Mouse (Mus musculus): Measurements from ENCODE around the gene Abca3.

Abca3 gene

GRCm38 (mm10) chr17:24446590-24446989 lies 94.8 kb downstream of the Abca3 start:
- POLR2A ChIA-PET = interaction anchor here in 3 of 4 experiments (0.6 to 2.3 kb wide), 10 partner anchors 8 to 299 kb away, joined by 3 to 9 read pairs (median 3); partner anchors contain the start of genes Traf7 (in 2 of the 3) and Eci1 (in 1 of the 3)

GRCm38 (mm10) chr17:24449507-24449906 lies 97.8 kb downstream of the Abca3 start:
- ChIA-PET POLR2A (interaction anchor here in 2 of 4 experiments (1.1 to 2.2 kb wide), 4 partner anchors 22 to 97 kb away, joined by 4 to 8 read pairs (median 6); partner anchors contain the start of genes Abca3 (in 1 of the 2) and Traf7 (in 1 of the 2)), CTCF (no interaction called here)

More at GRCm38 (mm10) chr17:24446590-24446989, 94.8 kb downstream of the Abca3 start:
- CTCF ChIA-PET = interaction anchor here in 2 of 4 experiments (1.0 kb wide), 2 partner anchors 9 to 10 kb away, joined by 3 read pairs; no protein-coding TSS in a partner anchor

- ChIA-PET CTCF (interaction anchor here in 2 of 4 experiments (0.5 to 1.9 kb wide), 3 partner anchors 15 to 29 kb away, joined by 3 to 7 read pairs (median 6); partner anchors contain the start of gene Mlst8 (in 1 of the 2)), POLR2A (interaction anchor here in 2 of 4 experiments (0.9 to 2.2 kb wide), 7 partner anchors 9 to 99 kb away, joined by 3 to 8 read pairs (median 4); partner anchors contain the start of genes Traf7 (in 2 of the 2) and Dnase1l2 (in 1 of the 2))
Observed at GRCm38 (mm10) chr17:24451220-24451619, 99.5 kb downstream of the Abca3 start.

- ChIA-PET POLR2A (interaction anchor here in 3 of 4 experiments (0.5 to 5.0 kb wide), 16 partner anchors 9 to 216 kb away, joined by 3 to 69 read pairs (median 8); partner anchors contain the start of genes Dnase1l2 (in 2 of the 3), Mlst8 (in 2 of the 3), E4f1 (in 1 of the 3) and Eci1 (in 1 of the 3)), CTCF (interaction anchor here in 1 of 4 experiments (1.3 to 2.1 kb wide), 2 partner anchors 17 to 96 kb away, joined by 3 to 5 read pairs; partner anchors contain the start of gene Pkd1)
Observed at GRCm38 (mm10) chr17:24453372-24453771, 101.6 kb downstream of the Abca3 start.

- POLR2A ChIA-PET = interaction anchor here (0.5 to 5.0 kb wide), 86 partner anchors 8 to 851 kb away, joined by 3 to 69 read pairs (median 5); partner anchors contain the start of genes E4f1 (in 4 of the 4), Pgp (in 4 of the 4), Eci1 (in 3 of the 4) and Mlst8 (in 3 of the 4)
- CTCF ChIA-PET = interaction anchor here (0.6 to 2.1 kb wide), 9 partner anchors 14 to 352 kb away, joined by 3 to 13 read pairs (median 4); partner anchors contain the start of genes E4f1 (in 1 of the 4), Mlst8 (in 1 of the 4), Pgp (in 1 of the 4) and Pkd1 (in 1 of the 4)
Observed at GRCm38 (mm10) chr17:24454218-24454755, 102.5 kb downstream of the Abca3 start.

- ChIA-PET POLR2A (interaction anchor here (0.5 to 5.0 kb wide), 102 partner anchors 8 to 851 kb away, joined by 3 to 69 read pairs (median 4); partner anchors contain the start of genes E4f1 (in 4 of the 4), Pgp (in 4 of the 4), Mlst8 (in 3 of the 4) and Pkd1 (in 3 of the 4)), CTCF (interaction anchor here (0.6 to 2.1 kb wide), 13 partner anchors 12 to 351 kb away, joined by 3 to 13 read pairs (median 4); partner anchors contain the start of genes E4f1 (in 2 of the 4), Pgp (in 2 of the 4), Caskin1 (in 1 of the 4) and Mlst8 (in 1 of the 4))
Observed at GRCm38 (mm10) chr17:24454756-24455522, 103.2 kb downstream of the Abca3 start.

GRCm38 (mm10) chr17:24455523-24456206 lies 103.9 kb downstream of the Abca3 start:
- CTCF ChIA-PET = interaction anchor here (0.7 to 2.1 kb wide), 11 partner anchors 11 to 181 kb away, joined by 3 to 13 read pairs (median 4); partner anchors contain the start of genes E4f1 (in 2 of the 4), Pgp (in 2 of the 4), Caskin1 (in 1 of the 4) and Mlst8 (in 1 of the 4)
- POLR2A ChIA-PET = interaction anchor here in 3 of 4 experiments (0.6 to 5.0 kb wide), 73 partner anchors 8 to 852 kb away, joined by 3 to 69 read pairs (median 5); partner anchors contain the start of genes E4f1 (in 3 of the 3), Pgp (in 3 of the 3), Ccnf (in 2 of the 3) and Dnase1l2 (in 2 of the 3)
